Mouse (Mus musculus) myocyte (in vitro differentiated cells): ENCODE data around the gene Aif1. TPM values are rescaled to one million over a fixed set of nuclear protein-coding genes. Genes with fewer than 3 reads are reported as not detected.
A peak's percentile ranks its signal among the peaks of the same experiment; 100 is the strongest.

ENCODE experiments used
- H3K27me3 ChIP-seq: one replicate; pipeline ENCODE4 v1.6.1; 2011; ENCODE audit not compliant: control insufficient read depth, insufficient read depth, insufficient read length
- H3K36me3 ChIP-seq: one replicate; pipeline ENCODE4 v1.6.1; 2011; ENCODE audit not compliant: control insufficient read depth, insufficient read depth
- H3K4me2 ChIP-seq: one replicate; pipeline ENCODE4 v1.6.1; 2011; ENCODE audit warnings: low read depth, control low read depth
- H3K4me3 ChIP-seq: one replicate; pipeline ENCODE4 v1.5.1; 2011; ENCODE audit warnings: mild to moderate bottlenecking, control low read depth, moderate library complexity
- H3K79me2 ChIP-seq: one replicate; pipeline ENCODE4 v1.6.1; 2011; ENCODE audit not compliant: control insufficient read depth, insufficient read depth
- H3ac ChIP-seq: one replicate; pipeline ENCODE4 v1.6.1; 2011; ENCODE audit not compliant: control insufficient read depth, insufficient read length
- CEBPB ChIP-seq: IDR thresholded peaks from 2 replicates; pipeline ENCODE4 v1.6.1; 2011; ENCODE audit warnings: mild to moderate bottlenecking, moderate library complexity; ENCODE audit not compliant: poor library complexity, insufficient read depth, severe bottlenecking
- E2F4 ChIP-seq: IDR thresholded peaks from one replicate; pipeline ENCODE4 v1.6.1; 2011; ENCODE audit warnings: mild to moderate bottlenecking, control low read depth, moderate library complexity; ENCODE audit not compliant: insufficient read depth
- MAX ChIP-seq: IDR thresholded peaks from one replicate; pipeline ENCODE4 v1.6.1; 2011; ENCODE audit warnings: low read depth, mild to moderate bottlenecking, control low read depth
- MYOD1 ChIP-seq, 3 experiments: IDR thresholded peaks; one replicate each; pipeline ENCODE4 v1.6.1; 2011; ENCODE audit warnings: control low read depth in 2 of 3, low read depth in 2 of 3, mild to moderate bottlenecking in 2 of 3, moderate library complexity in 1 of 3; ENCODE audit not compliant: insufficient read length in 2 of 3, control insufficient read depth in 1 of 3
- MYOG ChIP-seq, 3 experiments: IDR thresholded peaks; one replicate each; pipeline ENCODE4 v1.6.1; 2011; ENCODE audit warnings: control low read depth in 2 of 3, low read depth in 2 of 3, mild to moderate bottlenecking in 2 of 3; ENCODE audit not compliant: insufficient read length in 2 of 3, control insufficient read depth in 1 of 3, insufficient read depth in 1 of 3
- POLR2A ChIP-seq: IDR thresholded peaks from one replicate; pipeline ENCODE4 v1.6.1; 2011; ENCODE audit warnings: low read depth, mild to moderate bottlenecking, control low read depth, moderate library complexity; ENCODE audit not compliant: insufficient read length
- POLR2AphosphoS2 ChIP-seq: IDR thresholded peaks from one replicate; pipeline ENCODE4 v1.6.1; 2011; ENCODE audit warnings: low read depth, control low read depth; ENCODE audit not compliant: insufficient read length
- REST ChIP-seq: IDR thresholded peaks from one replicate; pipeline ENCODE4 v1.6.1; 2011; ENCODE audit warnings: mild to moderate bottlenecking, control low read depth, moderate library complexity; ENCODE audit not compliant: insufficient read depth, insufficient read length
- SRF ChIP-seq: IDR thresholded peaks from one replicate; pipeline ENCODE4 v1.6.1; 2011; ENCODE audit warnings: low read depth; ENCODE audit not compliant: control insufficient read depth, insufficient read length
- TCF12 ChIP-seq: IDR thresholded peaks from one replicate; pipeline ENCODE4 v1.6.1; 2011; ENCODE audit warnings: mild to moderate bottlenecking, control low read depth; ENCODE audit not compliant: poor library complexity, insufficient read depth, severe bottlenecking
- TCF3 ChIP-seq: IDR thresholded peaks from one replicate; pipeline ENCODE4 v1.6.1; 2011; ENCODE audit warnings: low read depth, control low read depth; ENCODE audit not compliant: insufficient read length
- USF1 ChIP-seq: IDR thresholded peaks from one replicate; pipeline ENCODE4 v1.6.1; 2011; ENCODE audit warnings: low read depth, mild to moderate bottlenecking, control low read depth, moderate library complexity
- polyA plus RNA-seq: library from polyadenylated mRNA; unstranded; fragments of >200 nt; fragmentation: generic; extraction: Trizol; gene quantifications from one replicate; pipeline ENCODE4 v1.2.1, GENCODE M21; 2012; ENCODE audit warnings: missing spikeins

Aif1 gene
- polyA plus RNA-seq, 1 experiment = not detected

DNA sequence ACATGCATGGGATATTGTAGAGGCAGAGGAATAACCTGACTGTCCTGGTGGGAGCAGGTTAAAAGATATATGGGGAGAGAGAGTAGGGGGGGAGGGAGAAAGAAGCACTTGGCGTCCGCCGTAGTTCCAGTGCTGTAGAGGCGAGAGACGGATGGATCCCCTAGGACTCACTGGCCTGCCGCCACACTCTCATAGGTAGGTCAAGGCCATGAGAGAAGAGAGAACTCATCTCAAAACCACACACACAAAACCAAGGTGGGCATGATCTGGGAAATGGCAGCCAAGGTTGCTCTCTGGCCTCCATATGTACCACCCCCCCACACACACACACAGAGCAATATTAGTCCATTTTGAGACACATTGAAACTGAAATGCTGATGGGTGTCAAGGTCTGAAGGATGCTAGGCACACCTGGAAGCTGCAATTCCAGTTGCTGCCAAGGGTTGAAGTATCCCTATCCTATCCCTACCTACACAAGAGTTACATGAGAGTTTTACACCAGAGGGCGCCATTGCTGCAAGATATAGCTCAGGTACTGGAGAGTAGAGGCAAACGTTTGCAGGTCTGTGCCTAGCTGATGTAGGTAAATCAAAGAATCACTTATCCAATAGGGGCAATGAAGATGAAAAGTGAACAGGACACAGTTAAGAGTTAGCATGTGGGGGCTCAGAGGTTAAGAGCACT lies 9.4 kb downstream of the Aif1 start:
- Histone ChIP-seq H3K79me2 (peaks cover 36% of the 10 kb centered on the region), H3K27me3 (no peaks in the 10 kb centered on the region), H3K36me3 (peaks cover 6% of the 10 kb centered on the region), H3K4me2 (peak overlapping the region; percentile 96), H3ac (no peak overlapping the region), H3K4me3 (peak overlapping the region; percentile 83)
- TF ChIP-seq CEBPB (no peak), TCF12 (no peak), POLR2AphosphoS2 (no peak), E2F4 (no peak), TCF3 (no peak)

- H3K36me3 ChIP-seq = peaks cover 15% of the 10 kb centered on the region
- TF ChIP-seq USF1 (no peak), POLR2A (no peak), MAX (no peak), MYOD1 (IDR thresholded peaks at IDR 0.05; ENCODE audit: control insufficient read depth in 1 of 3, insufficient read length in 2 of 3, low read depth in 2 of 3) (no peak), TCF12 (no peak), TCF3 (no peak), REST (no peak), E2F4 (no peak), POLR2AphosphoS2 (no peak), MYOG (IDR thresholded peaks at IDR 0.05; ENCODE audit: control insufficient read depth in 1 of 3, insufficient read depth in 1 of 3, insufficient read length in 2 of 3, low read depth in 2 of 3) (no peak), CEBPB (no peak), SRF (no peak)
- peak overlapping the region; percentile 96 for H3K4me2 ChIP-seq
Observed at GRCm38 (mm10) chr17:35165451-35166155, 10.3 kb downstream of the Aif1 start.

GRCm38 (mm10) chr17:35164568-35165450 lies 11.1 kb downstream of the Aif1 start, which contains the start of gene Prrc2a:
Prrc2a (minus strand) TSS chr17:35164897.
- TF ChIP-seq POLR2A (peak; percentile 77), TCF12 (no peak), POLR2AphosphoS2 (peak; percentile 85), REST (no peak), MYOD1 (IDR thresholded peaks at IDR 0.05; ENCODE audit: control insufficient read depth in 1 of 3, insufficient read length in 2 of 3, low read depth in 2 of 3) (peak in 1 of 3 experiments; percentile 7)
- H3K79me2 ChIP-seq = peaks cover 53% of the 10 kb centered on the region
- peaks cover 22% of the 10 kb centered on the region for H3K36me3 ChIP-seq
- peak within 1 kb of the TSS; percentile 83 for H3K4me3 ChIP-seq
- H3ac ChIP-seq = peak within 1 kb of the TSS; percentile 55
- H3K4me2 ChIP-seq = peak within 1 kb of the TSS; percentile 96
- H3K27me3 ChIP-seq = no peaks in the 10 kb centered on the region

More at GRCm38 (mm10) chr17:35165451-35166155, 10.3 kb downstream of the Aif1 start:
- no peak overlapping the region for H3ac ChIP-seq
- peaks cover 45% of the 10 kb centered on the region for H3K79me2 ChIP-seq
- no peaks in the 10 kb centered on the region for H3K27me3 ChIP-seq
- peak overlapping the region; percentile 83 for H3K4me3 ChIP-seq

DNA sequence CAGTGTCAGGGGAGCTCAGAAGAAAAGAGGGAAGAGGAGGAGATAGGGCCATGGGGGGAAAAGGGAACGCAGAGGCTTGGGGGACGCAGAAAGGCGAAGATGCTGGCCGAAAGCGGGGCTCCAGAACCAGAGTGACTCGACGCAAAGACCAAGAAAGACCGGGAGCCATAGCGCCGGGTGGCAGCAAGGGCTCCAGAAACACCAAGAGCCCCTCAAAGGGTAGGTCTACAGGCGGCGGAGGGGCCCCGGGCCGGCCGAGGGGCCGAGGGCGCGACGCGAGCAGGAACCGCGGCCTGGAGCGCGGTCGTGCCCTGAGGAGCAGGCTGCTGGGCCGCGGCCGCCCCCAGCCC lies 11.7 kb downstream of the Aif1 start:
- H3K4me2 ChIP-seq = peak overlapping the region; percentile 93
- H3K27me3 ChIP-seq = no peaks in the 10 kb centered on the region
- H3K36me3 ChIP-seq = peaks cover 24% of the 10 kb centered on the region
- H3K79me2 ChIP-seq = peaks cover 58% of the 10 kb centered on the region
- TF ChIP-seq TCF3 = no peak
- peak overlapping the region; percentile 55 for H3ac ChIP-seq
- peak overlapping the region; percentile 83 for H3K4me3 ChIP-seq
